Mouse (Mus musculus) spleen, adult 2 months (tissue): ENCODE data around the gene Mrgprf. TPM values are rescaled to one million over a fixed set of nuclear protein-coding genes. Genes with fewer than 3 reads are reported as not detected.

Experiments
- DNase-seq, 2 experiments: peaks; one replicate each; pipeline versions ENCODE4 v3.0.0 to v3.0.0-alpha.2; 2012 to 2021; ENCODE audit warnings: low spot score in 2 of 2, low read depth in 1 of 2
- H3K27ac ChIP-seq: fragments of 200-500 bp; 2 replicates; pipeline ENCODE4 v1.5.1; 2012; ENCODE audit warnings: low read length, inconsistent platforms; ENCODE audit not compliant: insufficient read depth
- H3K27me3 ChIP-seq: fragments of 200-500 bp; 2 replicates; pipeline ENCODE4 v1.6.1; 2012; ENCODE audit warnings: mild to moderate bottlenecking, moderate library complexity, low read length, inconsistent platforms; ENCODE audit not compliant: control insufficient read depth, insufficient read depth
- H3K36me3 ChIP-seq: fragments of 200-500 bp; 2 replicates; pipeline ENCODE4 v1.6.1; 2012; ENCODE audit warnings: mild to moderate bottlenecking, low read length, inconsistent platforms; ENCODE audit not compliant: control insufficient read depth, insufficient read depth
- H3K4me1 ChIP-seq: fragments of 200-500 bp; 2 replicates; pipeline ENCODE4 v1.6.1; 2011; ENCODE audit warnings: inconsistent platforms; ENCODE audit not compliant: control insufficient read depth, insufficient read depth, insufficient read length
- H3K4me3 ChIP-seq: fragments of 200-500 bp; 2 replicates; pipeline ENCODE4 v1.5.1; 2011; ENCODE audit warnings: mild to moderate bottlenecking, inconsistent platforms; ENCODE audit not compliant: insufficient read depth, insufficient read length; ENCODE audit errors: extremely low read depth
- CTCF ChIP-seq: fragments of 200-500 bp; IDR thresholded peaks from 2 replicates; pipeline ENCODE4 v1.5.1; 2011; ENCODE audit warnings: mild to moderate bottlenecking, inconsistent platforms; ENCODE audit not compliant: insufficient read depth, insufficient read length, insufficient replicate concordance; ENCODE audit errors: extremely low read depth
- POLR2A ChIP-seq: fragments of 200-500 bp; IDR thresholded peaks from 2 replicates; pipeline ENCODE4 v1.6.1; 2011; ENCODE audit warnings: low read depth, low read length, inconsistent platforms
- WGBS: fragments of 180-500 bp; shearing (Covaris S2); methylation state at CpG from one replicate; pipeline ENCODE4 v1.1.7; 2018; 5-methylcytosine and 5-hydroxymethylcytosine counted together
- polyA plus RNA-seq: library from polyadenylated mRNA; depleted of rRNA; stranded (reverse); fragments of >200 nt; gene quantifications from 2 replicates; pipeline ENCODE4 v1.2.3, GENCODE M21; 2012; rRNA removed

Gene Mrgprf
- 2.2 and 2.5 TPM in 2 replicates for polyA plus RNA-seq

DNA sequence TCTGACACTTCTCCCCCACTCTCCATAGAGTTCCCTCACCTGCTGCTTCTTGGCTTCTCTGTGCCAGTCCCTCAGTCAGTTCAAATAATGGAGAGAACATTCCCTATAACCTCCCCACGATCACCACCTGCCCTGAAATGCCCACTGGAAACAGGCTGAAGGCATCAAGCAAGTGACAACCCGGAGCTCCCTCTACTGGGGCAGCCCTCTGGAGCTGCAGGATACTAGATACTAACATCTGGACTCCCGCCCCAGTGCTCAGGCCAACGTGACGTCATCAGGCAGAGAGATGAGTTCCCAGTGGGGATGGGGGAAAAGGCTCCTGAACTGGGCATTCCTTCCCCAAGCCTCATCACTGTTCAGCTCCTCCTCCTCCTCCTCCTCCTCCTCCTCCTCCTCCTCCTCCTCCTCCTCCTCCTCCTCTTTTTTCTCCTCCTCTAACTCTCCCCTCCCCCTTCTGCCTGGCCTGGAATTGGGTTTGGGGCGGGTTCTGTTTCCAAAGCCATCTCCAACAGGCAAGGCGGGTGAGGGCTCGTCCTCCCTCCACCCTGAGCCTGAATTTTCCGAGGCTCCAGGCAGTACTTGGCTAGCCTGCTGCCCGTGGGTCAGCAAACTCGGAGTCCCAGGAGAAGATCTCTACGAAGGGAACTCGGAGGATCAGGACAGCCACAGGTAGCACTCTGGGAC is at the start of gene Mrgprf:
Mrgprf (plus strand) TSS at position 508 of the 687 bp plus-strand sequence.
- no peak within 1 kb of the TSS for H3K4me3 ChIP-seq
- 62% methylated on average over 12 of the region's 13 CpGs for WGBS
- TF ChIP-seq CTCF, result no peak
- no peak for TF ChIP-seq POLR2A

DNA sequence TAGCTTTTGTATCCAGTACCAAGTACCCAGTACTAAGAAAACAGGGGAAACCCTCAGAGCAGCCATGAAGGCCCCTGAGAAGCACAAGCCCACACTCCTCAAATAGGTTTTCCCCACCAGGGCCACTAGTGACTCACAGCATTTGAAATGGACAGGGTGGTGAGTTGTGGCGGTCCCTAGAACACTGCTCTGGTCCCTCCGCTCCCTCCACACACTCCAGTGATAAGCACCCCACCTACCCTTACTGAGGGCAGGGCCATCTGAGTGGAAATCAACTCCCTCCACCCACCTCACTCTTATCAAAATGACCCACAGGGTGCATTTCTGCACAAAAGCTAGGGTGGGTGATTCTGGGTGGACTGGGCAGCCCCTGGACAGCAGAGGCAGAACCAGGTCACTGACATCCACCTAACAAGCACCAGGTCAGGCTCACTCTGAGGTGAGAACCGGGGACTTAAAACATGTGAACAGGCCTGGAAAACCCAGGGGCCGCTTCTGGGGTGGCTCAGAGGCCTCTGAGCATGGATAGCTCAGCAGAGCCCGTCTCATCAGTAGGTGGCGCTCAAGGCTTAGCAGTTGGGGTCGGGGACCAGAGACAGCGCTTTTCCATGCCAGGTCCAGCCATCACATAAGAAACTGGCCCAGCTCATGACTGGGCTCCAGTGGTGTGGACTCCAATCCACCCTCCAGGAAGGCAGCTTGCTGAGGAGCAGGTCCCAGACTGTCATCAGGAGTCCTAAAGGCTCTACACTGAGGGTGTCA is 47.7 kb upstream of the Mrgprf start:
- Histone ChIP-seq H3K4me3 (no peak overlapping the region), H3K36me3 (peaks cover 6% of the 10 kb centered on the region), H3K27me3 (no peaks in the 10 kb centered on the region), H3K4me1 (no peaks in the 10 kb centered on the region), H3K27ac (no peak overlapping the region)
- TF ChIP-seq POLR2A, result no peak
- peak; percentile 70; the same call in 1 of the 2 replicates for TF ChIP-seq CTCF
- 32% methylated on average over 8 of the region's 8 CpGs for WGBS
- DNase-seq, result peak in 1 of 2 experiments; percentile 62

More for the DNA sequence above, at the start of gene Mrgprf:
- no peaks in the 10 kb centered on the region for H3K36me3 ChIP-seq
- no peak within 1 kb of the TSS for H3K27ac ChIP-seq
- no peaks in the 10 kb centered on the region for H3K4me1 ChIP-seq
- no peak for DNase-seq
- H3K27me3 ChIP-seq, result no peaks in the 10 kb centered on the region

DNA sequence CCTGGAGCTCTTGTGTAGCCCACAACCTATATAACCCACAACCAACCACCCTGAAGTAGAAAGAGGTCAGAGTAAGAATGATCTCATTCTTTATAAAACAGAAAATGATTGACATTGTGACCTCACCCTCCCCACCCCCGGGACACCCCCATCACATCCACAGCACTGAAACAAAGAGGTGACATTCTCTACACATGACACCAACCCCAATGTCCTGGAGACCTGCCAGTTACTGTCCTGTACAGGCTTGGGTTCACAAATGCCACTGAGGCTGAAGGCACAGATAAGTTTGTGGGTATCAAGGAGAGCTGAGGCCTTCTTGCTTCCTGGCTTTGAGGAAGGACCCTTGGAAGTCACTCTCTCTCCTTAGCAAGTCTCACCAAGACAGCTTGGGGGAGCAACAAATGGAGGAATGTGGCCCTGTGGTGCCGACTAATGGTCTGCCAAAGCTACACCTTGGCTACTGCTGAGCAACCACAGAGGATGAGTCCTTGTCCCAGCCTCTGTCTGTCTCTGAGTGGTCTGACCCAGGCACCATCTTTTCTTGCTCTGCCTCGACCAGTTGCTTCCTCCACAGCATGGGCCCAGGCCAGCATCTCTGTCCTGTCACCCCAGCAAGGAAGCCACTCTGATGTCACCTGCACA is 46.5 kb upstream of the Mrgprf start:
- Histone ChIP-seq H3K36me3 (peaks cover 13% of the 10 kb centered on the region), H3K27me3 (no peaks in the 10 kb centered on the region), H3K4me3 (no peak overlapping the region), H3K27ac (no peak overlapping the region), H3K4me1 (no peaks in the 10 kb centered on the region)
- TF ChIP-seq CTCF (no peak), POLR2A (no peak)
- DNase-seq, result no peak
- 75% methylated on average over 3 of the region's 3 CpGs for WGBS

DNA sequence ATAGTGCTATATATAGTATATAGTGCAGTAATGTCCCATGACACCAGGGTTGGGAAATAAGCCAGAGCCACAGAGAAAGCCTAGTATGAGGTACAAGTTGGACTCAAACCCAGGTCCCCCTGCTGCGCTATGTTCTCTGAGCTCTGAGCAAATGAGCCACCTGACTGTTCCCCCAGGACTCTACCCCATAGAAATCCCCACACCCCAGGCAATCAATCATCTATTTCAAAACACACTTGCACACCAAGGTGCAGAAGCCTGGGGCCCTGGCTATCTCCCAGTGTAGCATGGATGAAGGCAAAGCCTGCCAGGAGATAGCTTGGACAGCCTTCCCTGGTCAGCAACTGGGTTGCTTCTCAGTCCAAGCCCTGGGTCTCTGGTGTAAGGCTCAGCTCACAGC is 44.5 kb upstream of the Mrgprf start:
- TF ChIP-seq POLR2A (no peak), CTCF (no peak)

DNA sequence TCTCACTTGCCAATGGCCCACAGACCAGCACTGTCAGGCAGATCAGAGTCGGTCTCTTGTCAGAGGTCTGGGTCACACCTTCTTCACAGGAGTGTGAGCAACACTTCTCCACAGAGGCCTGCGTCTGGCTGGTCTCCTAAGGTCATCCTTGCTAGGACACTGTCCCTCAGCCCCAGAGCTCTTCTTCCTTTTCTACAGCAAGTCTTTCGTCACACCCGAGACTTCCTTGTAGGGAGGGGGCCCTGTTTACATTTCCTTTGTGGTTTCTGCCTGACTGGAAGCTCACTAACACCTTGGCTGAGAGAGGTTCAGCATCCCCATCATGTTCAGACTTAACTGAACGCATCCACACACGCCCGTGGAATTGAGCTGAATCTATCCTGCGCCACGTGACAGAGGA is 36.4 kb upstream of the Mrgprf start:
- H3K27me3 ChIP-seq, result no peaks in the 10 kb centered on the region
- no peak for TF ChIP-seq CTCF
- no peak for TF ChIP-seq POLR2A
- H3K36me3 ChIP-seq, result peaks cover 20% of the 10 kb centered on the region
- H3K4me1 ChIP-seq, result no peaks in the 10 kb centered on the region; the same call in 1 of the 2 replicates
- no peak overlapping the region for H3K4me3 ChIP-seq
- no peak for DNase-seq
- WGBS, result 65% methylated on average over 9 of the region's 9 CpGs
- H3K27ac ChIP-seq, result no peak overlapping the region

More for the DNA sequence above, 44.5 kb upstream of the Mrgprf start:
- no peak for DNase-seq
- no peak overlapping the region for H3K4me3 ChIP-seq
- H3K36me3 ChIP-seq, result peaks cover 19% of the 10 kb centered on the region
- 92% methylated on average over 1 of the region's 1 CpGs for WGBS
- H3K27ac ChIP-seq, result no peak overlapping the region
- H3K27me3 ChIP-seq, result no peaks in the 10 kb centered on the region
- H3K4me1 ChIP-seq, result no peaks in the 10 kb centered on the region

DNA sequence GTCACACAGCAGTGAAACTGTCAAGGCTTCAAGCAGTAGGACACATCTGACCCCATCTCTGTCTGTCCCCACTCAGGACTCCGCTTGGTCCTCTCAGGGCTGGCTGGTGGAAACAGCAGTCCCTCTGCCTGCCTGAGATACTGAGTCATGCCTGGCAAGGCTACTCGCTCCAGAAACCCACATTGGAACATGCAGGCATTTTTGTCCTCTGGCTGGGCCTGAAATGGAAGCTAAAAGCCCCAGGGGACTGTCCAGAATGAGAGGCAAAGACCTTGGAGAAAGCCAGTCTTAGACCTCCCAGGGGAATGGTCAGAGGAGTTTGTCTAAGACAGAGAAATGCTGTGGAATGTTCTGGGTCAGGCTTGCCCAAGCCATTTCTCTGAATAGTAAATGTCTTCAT is 34.6 kb upstream of the Mrgprf start:
- DNase-seq, result no peak
- no peak overlapping the region for H3K4me3 ChIP-seq
- H3K27me3 ChIP-seq, result no peaks in the 10 kb centered on the region
- WGBS, result 88% methylated on average over 2 of the region's 2 CpGs
- TF ChIP-seq CTCF (no peak), POLR2A (no peak)
- peaks cover 15% of the 10 kb centered on the region for H3K36me3 ChIP-seq
- H3K27ac ChIP-seq, result no peak overlapping the region
- H3K4me1 ChIP-seq, result no peaks in the 10 kb centered on the region; the same call in 1 of the 2 replicates

DNA sequence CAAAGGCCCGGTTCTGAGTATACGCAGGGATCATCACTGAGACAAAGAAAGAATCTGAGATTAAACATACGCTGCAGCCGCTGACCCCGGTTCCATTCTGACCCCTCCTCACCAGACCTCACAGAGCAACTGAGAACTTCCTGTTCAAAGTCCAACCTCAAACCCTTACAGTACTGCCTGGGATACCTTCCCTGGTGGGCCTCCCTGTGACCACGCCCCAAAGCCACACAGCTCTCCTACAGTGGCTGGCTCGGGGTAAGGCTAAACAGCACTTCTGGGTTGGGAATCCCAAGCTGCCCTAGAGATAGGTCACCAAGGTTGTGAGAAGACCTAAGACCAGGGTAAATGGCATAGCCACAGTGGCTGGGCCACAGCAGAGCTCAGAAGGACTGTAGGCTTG is 31.7 kb upstream of the Mrgprf start:
- Histone ChIP-seq H3K4me3 (no peak overlapping the region), H3K4me1 (no peaks in the 10 kb centered on the region; the same call in 1 of the 2 replicates), H3K36me3 (peaks cover 32% of the 10 kb centered on the region), H3K27ac (no peak overlapping the region), H3K27me3 (no peaks in the 10 kb centered on the region)
- no peak for DNase-seq
- WGBS, result 87% methylated on average over 7 of the region's 7 CpGs
- TF ChIP-seq CTCF, result no peak
- TF ChIP-seq POLR2A, result no peak
